Mouse (Mus musculus) erythroid progenitor cell, adult 5-6 weeks (primary cell): ENCODE measurements at regions not wholly inside any gene's neighbourhood (a gene's known extent, or its start where the extent isn't known, plus 50 kb on each side); places are given as distances from the start of the nearest gene placed in this dataset.
"Not testable (repeated sequence)": the region's sequence is repeated elsewhere in the genome, so short reads cannot be mapped to it uniquely, and the experiment has no call there.

Experiments used
- ATAC-seq: replicated peaks from 2 replicates; pipeline ENCODE4 v1.8.0; 2016; ENCODE audit warnings: moderate number of reproducible peaks, mild to moderate bottlenecking, moderate TSS enrichment, inconsistent platforms; ENCODE audit not compliant: poor library complexity, low FRiP score, severe bottlenecking

DNA sequence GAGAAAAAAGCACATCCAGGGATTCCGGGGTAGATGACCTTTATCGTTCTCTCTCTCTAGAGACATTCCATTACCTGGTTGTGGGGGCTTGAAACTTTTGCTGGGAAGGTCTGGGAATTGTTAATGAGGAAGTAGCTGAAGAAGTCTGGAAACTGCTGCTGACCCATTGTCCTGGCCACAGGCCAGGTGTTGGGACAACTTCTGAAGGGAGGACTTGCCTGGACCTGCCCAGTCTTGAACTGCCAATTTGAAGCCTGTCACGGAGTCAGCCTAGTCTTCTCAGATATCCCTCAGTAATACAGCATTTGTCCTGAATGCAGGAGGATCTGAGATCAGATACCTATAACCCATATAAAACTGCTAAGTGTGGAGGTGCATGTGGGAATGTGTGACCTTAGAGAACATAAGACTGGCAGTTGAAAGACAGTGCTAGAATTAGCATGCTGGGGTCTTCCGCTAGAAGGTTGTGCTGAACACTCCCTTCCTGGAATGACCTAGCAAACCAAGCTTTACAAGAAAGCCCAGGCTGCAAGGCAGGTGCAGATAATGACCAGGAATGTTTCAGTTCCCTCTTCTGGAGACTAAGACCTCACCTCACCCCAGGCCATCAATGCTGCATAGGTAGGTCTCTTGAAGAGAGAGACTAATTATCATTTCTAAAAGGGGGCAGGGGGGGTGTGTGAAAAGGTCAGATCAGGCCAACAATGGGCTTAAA lies 204.7 kb upstream of the Crbn start:
- ATAC-seq, result no peak

GRCm38 (mm10) chr6:107010785-107011184 lies 210.9 kb upstream of the Crbn start:
- no peak for ATAC-seq

- ATAC-seq, result no peak
Measured at GRCm38 (mm10) chr6:107012938-107013511, 213.1 kb upstream of the Crbn start.

- ATAC-seq, result no peak
Measured at GRCm38 (mm10) chr6:107019126-107019525, 219.2 kb upstream of the Crbn start.

DNA sequence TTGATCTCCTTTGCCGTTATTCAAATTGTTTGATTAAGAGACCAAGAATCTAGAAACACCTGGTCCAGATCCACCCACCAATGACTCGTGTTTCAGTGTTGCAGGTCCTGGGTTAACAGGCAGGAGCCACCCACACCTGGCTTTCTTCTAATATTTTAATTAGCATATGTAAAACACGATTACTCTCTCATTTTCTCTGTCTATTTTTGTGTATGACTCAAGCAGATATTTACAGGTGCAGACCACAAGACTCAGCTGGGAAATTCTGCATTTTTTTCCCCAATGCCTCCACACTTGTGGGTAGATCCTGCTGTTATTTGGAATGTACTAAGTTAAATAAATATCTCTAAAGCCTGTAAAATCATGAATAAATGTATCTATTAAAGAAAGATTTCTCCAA lies 245.3 kb upstream of the Crbn start:
- no peak for ATAC-seq

GRCm38 (mm10) chr6:107051604-107052003 lies 251.7 kb upstream of the Crbn start:
- ATAC-seq, result no peak

- no peak for ATAC-seq
Measured at GRCm38 (mm10) chr6:107052180-107052579, 252.3 kb upstream of the Crbn start.

DNA sequence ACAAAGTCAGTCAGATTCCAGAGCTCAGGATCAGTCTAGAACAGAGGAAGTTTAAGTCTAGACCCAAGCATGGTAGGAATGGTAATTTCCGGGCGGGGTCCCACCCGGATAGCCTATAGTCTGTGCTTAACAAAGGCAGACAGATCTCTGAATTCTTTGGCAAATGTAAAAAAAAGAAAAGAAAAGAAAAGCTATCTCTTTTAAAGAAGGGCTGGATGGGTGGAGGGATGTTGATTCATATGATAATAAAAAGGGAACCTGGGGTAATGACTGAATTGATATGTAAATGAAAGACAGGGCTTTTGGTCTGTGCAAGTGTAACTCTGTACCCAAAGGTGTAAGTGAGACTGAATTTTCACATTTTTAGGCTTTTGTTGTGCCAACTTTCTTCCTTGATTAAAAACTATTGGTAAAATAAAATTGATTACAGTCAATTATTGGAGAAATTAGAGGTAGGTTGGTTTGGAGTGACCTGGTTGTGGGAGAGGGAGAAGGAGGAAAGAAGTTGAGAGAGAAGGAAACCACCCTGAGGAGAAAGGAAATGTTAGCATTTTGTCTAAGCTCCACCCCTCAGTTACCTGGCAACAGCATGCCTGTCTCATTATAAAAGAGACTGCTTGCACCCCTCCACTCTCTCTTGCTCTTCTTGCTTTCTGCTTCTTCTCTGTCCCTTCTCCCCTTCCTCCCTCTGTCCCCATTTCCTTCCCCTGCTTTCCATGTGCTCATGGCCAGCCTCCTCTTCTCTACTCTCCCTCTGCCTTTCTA lies 259.3 kb upstream of the Crbn start:
- no peak for ATAC-seq

GRCm38 (mm10) chr6:107062886-107063565 lies 263.1 kb upstream of the Crbn start:
- ATAC-seq, result no peak

DNA sequence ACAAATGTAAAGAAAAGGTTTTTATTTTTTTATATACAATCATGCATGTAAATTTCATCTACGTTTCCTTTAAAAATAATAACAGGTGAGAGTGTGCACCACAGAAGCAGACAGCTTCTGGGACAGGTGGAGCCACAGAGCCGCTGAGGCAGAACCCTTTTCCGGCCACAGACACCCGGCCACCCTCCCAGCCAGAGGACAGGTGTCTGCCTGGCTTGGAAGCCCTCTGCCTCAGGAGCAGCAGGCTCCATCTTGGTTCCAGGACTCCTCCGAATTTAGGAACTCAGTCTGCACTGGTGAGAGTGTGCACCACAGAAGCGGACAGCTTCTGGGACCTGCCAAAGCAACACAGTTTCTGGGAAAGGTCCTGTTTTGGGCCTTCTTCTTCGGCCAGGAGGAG lies 270.6 kb upstream of the Crbn start:
- ATAC-seq, result no peak

GRCm38 (mm10) chr6:107092600-107092999 lies 292.7 kb upstream of the Crbn start:
- ATAC-seq, result no peak

GRCm38 (mm10) chr6:107128716-107129115 lies 328.8 kb upstream of the Crbn start:
- no peak for ATAC-seq

DNA sequence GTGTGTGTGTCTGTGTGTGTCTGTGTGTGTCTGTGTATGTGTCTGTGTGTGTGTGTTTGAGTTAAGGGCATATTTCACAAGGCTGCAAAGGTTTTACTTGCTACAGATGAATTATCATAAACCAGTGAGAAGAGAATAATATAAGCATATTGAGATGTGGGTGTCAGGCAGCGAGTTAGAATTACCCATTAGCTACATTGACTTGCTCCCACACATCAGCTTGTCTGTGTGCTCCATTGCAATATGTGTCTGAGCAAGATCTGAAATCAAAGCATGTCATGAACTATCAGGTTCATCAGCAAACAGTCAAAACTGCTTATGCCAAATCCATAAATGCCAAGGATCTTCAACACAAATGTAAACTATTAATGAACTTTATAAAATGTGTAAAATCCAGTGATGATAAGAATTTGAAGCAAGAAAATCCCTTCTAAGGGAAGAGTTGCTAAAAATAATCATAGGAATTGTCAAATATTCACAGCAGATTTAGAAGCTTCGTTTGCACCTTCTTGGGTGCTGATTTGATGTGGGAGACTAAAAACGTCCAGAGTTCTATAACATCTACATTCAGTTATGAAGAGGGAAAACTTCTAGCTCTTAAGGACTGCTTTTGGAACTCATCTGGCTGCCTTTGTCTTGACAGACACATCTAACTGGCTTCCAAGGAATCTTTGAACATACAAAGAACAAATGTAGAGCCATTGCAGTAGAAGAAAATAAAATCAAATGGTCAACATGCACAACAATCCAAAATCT lies 361.7 kb upstream of the Lrrn1 start:
- no peak for ATAC-seq

DNA sequence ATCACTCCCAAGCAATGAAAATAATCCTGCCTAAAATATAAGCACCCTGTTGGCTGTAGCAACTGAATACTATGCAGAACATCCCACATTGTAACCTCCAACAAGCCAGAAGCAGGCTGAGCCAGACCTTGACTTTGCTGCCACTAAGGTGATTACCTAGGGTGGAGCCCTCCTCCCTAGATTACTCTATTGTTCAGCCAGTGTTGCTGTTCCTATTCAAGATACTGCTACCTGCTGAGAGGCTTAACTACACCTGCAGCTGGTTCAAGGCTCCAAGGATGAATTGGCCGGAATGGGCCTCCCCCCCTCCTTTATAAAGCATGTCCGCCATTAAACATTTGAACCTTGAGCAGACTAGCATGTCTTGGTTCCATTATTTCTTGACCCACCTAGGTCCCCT lies 311.3 kb upstream of the Lrrn1 start:
- no peak for ATAC-seq

DNA sequence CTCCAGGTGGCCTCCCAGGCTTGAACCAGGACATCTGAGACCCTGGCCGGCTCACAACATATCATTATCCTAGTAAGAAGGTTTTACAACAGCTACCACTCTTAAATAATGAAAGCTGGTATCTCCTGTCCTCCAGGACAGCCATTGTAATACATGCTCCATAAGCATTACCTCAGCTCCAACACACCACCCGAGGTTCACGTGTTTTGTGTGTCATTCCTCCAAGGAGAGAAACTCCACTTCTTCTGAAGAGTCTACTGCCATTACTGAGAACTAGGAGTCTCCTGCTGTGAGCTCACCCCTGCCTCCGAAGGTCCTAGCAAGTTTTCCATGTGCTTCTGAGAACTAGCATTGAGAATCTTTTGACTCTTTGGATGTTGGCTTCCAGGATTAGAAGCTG lies 310.8 kb upstream of the Lrrn1 start:
- ATAC-seq, result no peak

DNA sequence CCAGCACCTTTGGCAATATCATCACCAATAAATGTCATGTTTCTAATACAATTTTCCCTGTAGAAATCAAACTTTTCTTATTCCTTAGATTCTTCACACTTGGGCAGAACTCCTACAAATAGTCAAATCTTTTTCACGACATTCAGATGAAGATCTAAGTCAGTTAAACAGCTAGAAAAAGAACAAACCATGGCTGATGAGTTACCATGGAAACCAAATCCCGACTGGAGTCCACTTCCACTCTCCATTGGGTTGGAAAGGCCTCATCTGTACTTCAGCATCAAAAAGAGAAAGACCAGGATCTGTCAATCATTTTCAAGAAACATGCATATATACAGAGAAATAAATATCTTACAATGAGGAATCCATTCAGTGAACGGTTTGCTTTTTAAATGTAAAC lies 307.0 kb upstream of the Lrrn1 start:
- ATAC-seq, result no peak

- ATAC-seq, result not testable (repeated sequence)
Measured at GRCm38 (mm10) chr6:107229843-107230242, 299.7 kb upstream of the Lrrn1 start.

DNA sequence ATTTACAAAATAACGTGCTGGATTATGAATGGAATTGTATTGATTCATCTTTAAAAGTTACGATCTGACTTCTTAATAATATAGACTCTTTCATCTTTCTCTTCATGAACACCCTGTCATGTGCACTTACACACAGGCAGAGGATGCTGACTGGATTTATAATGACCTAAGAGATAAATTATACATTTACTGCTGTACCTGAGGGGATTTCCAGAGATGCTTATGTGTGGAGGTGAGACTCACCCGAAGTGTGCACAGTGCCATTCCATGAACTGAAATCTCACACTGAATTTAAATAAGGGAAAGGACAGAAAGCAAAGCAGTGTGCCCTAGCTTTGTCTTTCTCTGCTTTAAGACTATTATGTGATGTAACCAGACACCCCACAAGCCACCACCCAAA lies 291.9 kb upstream of the Lrrn1 start:
- ATAC-seq, result no peak

DNA sequence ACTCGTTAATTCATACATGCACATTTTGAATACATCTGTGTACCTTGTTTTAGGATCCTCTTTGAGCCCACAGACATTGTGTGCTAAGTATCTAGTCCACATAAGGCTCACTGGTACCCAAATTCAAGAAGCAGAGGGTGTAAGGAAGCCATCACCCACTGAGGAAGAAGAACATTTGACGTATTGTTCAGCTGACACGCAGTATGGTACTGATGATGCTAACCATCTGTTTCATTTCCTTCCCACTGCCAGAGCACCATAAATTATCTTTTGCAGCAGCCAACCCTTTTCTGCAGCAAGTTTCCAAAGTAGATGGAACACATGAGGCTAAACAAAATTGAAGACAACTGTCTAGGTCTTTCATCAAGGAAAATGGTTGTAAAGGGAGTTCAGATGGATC lies 285.6 kb upstream of the Lrrn1 start:
- ATAC-seq, result no peak

GRCm38 (mm10) chr6:107280348-107280747 lies 249.2 kb upstream of the Lrrn1 start:
- no peak for ATAC-seq
